Mouse (Mus musculus) NIH3T3 (cell line): ENCODE data around the gene Nckap5.
A peak's percentile ranks its signal among the peaks of the same experiment; 100 is the strongest.

Experiments used
- DNase-seq: peaks from one replicate; pipeline ENCODE4 v3.0.0-alpha.2; 2012; ENCODE audit warnings: low read depth

Gene Nckap5

DNA sequence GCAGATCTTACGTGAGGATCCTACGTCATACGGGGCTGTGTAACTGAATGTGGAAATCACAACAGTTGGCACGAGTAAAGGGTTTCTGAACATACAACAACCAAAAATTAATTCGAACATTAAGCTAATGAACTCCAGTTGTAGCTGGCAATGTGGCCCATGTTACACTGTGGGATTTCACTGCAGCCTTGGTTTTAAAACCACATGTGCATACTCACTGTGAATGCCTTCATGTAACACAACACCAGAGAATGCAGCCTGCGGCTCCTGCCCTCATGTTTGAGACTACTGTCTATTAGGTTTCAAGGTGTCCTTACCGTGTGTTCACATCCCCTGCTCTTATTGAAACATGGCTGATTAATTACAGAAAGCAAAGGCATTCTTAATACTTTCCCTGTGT is 269.7 kb downstream of the Nckap5 start:
- peak; percentile 18 for DNase-seq

DNA sequence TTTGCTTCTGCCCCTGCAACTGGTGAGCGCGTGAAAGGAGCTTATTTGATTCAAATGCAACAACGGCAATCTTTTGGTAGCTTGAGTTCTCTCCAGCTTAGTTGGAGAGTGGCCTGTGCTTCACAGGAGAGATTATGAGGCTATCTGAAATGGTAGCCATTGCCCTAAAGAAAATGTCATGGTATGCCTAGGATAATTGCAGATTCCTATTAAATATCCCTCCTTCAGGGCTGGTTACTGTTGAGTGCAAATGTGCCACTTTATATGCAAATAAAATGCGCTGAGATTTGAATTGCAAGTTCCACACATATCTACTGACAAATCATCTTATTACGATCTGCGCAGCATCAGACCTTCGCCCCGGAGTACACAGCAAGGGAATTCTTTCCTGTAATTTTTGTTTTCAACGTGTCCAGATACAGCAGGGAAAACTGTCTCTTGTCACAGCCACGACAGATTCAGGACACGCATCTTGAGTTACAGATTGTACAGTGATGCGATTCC is 272.8 kb downstream of the Nckap5 start:
- no peak for DNase-seq

DNA sequence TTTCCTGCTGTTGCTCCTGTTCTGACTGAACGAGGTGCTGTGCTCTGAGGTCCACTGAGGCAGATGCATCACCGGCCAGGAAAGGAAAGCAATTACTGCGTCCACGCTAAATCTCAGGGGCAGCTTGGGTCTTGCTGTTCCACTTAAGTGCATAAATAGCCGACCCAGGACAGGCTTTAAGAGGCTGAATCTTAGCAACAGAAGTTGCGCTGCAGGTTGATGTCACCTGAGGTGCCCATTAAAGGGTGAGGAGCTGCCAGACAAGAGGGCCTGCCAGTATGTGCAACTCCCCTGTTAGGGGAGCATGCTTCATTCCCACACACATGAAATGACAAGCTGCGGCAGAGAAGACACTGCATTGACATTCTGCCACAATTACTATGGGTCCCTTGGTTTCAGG is 282.6 kb downstream of the Nckap5 start:
- no peak for DNase-seq

DNA sequence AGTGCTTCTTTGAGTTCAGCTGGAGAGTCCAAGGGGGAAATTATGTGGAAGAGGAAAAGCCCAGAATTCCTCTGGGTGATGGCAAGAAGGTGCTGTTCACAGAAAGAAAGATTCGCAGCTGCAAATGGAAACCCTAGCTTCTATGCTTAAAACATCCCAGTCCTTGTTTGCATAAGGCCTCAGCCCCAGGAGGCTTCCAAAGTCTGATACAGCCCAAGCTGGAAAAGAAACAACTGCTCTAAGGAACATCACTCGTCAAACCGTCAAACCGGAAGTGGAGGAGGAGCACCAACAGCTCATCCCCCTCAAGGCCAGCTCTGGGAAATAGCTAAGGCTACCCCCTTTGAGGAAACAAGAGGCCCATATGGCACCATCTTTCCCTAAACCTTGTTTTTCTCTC is 286.1 kb downstream of the Nckap5 start:
- DNase-seq: peak; percentile 22

DNA sequence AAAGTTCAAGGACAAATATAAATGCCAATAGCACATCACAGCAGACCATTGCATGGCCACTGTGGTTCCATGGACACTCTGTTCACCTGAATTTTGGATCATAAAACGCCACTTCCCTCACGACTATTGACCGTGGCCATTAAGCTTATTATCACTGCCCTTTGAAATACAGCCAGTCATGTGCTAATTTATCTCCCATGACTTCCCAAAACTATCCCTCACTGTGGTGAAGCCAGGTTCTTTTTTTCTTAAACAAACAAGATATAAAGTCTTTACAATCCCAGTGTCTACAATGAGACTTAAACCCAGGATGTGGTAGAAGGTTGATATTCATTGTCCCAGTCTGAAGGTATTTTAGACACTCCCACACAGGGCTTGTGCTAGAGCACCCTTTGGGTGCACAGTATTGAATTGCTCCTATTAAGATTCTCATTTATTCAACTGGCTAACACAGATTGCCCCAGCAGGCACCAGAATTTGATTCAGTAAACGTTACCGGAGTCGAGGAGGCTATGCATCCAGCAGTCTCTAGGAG is 293.3 kb downstream of the Nckap5 start:
- no peak for DNase-seq

DNA sequence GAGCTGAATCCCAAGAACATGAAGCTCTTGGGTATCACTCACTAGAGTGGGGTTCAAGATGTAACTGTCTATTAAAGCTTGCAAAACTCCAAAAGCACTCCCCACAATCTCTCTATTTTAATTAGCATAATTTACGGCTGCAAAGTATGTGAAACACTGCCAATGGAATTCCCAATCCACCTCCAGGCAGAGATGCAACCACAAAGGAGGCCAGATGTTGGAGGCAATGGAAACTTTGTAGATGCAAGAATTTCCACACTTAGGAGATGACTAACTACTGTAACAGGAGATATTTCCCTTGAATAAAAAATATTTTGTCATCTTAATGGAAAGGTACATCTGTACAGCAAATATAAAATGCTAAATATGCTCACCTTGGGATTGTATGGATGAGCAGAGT is 295.1 kb downstream of the Nckap5 start:
- DNase-seq: peak; percentile 23

DNA sequence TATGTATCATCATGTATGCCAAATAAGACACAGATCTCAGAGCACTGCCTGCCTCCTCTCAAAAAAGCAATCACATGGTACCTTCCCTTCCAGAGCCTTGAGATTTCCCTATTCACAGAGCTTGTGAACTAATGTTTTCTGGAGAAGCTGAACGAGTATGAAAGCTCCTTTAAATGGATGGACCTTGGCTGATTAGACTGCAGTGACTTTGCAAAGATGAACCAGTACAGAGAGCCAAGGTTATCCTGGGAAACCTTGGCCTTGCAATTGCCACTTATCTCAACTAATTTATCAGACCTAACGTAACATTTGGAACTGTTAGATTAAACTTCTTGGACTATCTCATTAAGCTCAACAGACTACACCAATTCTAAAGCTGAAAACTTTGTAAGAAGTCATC is 296.6 kb downstream of the Nckap5 start:
- DNase-seq: no peak

DNA sequence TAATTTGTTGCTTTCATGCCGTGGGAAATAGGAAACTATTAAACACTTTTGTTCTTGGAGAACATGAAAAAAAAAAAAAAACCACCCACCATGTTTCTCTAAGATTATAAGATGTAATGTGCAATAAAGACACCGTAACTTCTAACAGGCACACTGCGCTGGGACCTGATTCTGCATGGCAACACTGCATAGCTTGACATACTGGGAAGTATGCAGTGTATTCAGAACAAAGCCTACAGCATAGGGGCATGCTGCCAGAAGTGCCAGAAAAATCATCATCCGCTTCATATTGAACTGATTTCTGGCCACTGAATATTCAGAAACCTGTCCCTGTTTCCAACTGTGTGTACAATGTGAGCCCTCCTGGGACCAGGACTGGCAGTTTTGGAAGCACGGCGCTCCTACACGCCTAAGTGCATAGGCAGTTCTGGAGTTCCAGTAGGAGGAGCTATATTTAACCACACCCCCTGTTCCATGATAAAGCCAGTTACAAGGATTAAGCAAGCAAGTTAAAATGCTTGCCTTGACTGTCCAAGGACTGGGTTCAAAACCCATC is 302.5 kb downstream of the Nckap5 start:
- no peak for DNase-seq

DNA sequence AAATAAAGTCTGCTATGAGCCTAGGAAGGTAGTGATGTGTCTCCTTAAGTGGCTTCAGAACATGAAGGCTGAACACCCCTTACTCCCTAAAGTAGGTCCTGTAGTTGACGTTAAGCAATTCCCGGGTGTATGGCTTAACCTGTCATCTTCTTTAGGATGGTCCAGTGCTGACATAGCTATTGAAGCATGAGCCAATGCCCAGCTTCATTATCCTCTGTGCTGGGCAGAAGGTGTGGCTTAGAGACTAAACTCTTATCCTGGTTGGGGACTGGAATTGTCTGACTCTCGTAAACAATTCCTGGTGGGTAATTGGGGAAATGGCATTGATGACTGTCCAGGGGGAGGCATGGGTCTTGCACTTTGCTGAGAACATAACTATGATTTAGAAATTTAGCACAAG is 312.5 kb downstream of the Nckap5 start:
- no peak for DNase-seq

DNA sequence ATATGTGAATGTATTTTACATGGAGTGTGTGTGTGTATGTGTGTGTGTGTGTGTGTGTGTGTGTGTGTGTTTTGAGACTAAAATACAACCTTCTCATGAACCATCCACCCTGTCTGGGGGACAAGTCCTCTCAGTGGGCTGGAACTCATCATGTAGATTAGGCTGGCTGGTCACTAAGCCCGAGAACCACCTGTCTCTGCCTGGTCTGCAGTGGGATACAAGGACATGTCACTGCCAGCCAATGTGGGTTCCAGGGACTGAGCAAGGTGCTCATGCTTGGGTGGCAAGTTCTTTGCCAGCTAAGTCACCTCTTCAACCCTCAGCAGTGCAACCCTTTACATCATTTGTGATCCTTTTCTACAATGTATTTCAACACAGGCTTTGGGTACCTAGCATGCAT is 313.2 kb downstream of the Nckap5 start:
- DNase-seq: no peak

DNA sequence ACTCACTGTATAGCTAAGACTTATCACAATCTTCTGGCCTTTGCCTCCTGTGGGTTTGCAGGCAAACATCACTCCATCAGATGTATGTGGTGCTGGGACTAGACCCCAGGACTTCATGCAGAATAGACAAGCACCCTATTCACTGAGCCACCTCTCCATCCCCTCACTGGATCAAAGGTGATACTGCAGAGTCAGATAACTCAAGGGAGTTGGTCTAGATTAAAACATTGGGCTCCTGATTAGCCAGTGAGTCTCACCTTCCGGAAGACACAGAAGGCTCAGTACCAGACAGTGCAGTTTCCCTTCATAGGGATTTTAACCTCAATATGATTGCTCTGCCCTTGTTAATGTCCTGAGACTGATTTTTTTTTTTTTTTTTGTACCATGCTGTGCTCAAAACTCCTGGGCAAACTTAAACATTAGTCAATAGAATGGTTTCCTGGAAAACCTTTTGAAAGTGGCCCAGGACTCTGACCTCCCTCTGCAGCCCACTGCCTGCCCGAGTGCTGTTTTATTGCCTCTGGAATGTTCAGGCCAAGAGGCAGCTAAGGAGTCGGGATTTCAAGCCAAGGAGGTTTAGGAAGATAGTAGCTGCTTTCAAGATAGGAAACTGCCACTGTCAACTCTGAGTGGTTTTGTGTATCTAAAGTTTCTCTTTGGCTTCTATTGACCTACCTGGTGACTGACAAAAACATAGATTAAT is 315.4 kb downstream of the Nckap5 start:
- DNase-seq: peak; percentile 10

DNA sequence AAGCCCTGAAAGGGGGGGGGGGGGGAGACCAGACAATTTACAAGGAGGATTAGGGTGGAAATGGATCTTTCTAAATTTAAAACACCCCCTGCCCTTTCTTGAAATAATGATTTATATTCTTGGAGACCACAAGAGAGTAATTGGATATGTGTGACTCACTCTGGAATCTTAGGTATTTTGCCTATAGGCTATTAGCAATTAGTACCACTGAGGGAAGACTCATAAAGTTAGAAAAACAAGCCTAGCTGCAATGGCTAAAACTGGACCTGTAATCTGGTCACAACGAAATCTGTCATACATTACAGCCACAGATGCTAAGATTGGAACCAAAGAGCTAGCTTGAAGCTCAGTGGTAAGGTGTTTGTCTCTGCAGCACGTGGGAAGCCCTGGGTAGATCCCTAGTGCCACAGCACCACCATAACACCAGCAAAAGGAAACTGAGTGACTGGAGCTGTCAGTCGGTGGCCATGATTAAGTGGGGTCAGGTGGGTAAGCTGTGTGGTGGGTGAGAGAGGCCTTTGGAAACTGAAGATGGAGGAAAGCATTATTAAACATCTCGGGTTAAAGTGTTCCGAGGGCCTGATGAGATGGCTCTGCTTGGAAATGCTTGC is 318.7 kb downstream of the Nckap5 start:
- peak; percentile 59 for DNase-seq

DNA sequence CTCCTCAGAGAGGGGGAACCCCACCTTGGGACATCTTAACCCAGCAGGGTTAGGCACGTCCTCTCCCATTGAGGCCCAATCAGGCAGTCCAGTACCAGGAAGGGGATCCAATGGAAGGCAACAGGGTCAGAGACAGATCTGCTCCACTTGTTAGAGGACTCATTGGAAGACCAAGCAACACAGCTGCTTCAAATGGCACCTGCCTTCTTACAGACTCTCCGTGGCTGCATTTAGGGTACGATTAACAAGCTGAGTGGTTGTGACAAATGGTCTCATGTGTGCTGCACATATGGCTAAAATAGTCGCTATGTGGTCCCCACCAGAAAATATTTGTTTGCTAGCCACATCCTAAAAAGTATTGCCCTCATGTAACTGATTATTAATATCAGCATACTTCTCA is 325.9 kb downstream of the Nckap5 start:
- DNase-seq: no peak

DNA sequence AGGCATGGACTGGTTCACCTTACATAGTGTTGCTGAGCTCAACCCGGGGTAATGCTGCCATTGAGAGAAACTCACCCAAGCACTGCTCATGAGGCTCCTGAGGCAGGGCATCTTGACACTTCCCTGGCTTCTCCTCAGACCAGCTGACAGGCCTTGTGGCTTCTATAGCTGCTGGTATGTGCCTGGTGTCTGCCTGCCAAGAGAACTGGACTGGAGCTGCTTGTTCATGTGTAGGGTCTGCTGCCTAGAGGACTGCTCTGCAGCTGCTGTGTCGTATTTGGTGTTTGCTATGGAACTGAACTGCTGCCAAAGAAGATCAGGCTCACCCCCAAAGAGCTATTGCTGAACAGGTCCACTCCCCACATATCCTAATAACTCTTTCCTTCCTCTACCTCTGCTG is 327.9 kb downstream of the Nckap5 start:
- DNase-seq: peak; percentile 14

DNA sequence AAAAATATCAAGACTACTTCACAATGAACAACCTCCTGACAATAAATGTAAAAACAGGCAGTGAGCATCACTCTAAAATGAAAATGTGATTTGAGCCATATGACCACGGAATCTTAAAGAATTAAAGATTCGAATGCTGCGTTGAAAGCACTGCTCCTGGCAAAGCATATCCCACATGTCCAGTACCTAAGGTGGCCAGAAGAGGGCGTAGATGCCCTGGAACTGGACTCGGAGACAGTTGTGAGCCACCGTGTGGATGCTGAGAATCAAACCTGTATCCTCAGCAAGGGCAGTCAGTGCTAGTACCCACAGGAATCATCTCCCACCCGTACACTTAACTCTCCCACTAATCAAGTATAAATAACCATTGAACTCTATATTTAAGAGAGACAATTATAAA is 333.9 kb downstream of the Nckap5 start:
- DNase-seq: no peak

DNA sequence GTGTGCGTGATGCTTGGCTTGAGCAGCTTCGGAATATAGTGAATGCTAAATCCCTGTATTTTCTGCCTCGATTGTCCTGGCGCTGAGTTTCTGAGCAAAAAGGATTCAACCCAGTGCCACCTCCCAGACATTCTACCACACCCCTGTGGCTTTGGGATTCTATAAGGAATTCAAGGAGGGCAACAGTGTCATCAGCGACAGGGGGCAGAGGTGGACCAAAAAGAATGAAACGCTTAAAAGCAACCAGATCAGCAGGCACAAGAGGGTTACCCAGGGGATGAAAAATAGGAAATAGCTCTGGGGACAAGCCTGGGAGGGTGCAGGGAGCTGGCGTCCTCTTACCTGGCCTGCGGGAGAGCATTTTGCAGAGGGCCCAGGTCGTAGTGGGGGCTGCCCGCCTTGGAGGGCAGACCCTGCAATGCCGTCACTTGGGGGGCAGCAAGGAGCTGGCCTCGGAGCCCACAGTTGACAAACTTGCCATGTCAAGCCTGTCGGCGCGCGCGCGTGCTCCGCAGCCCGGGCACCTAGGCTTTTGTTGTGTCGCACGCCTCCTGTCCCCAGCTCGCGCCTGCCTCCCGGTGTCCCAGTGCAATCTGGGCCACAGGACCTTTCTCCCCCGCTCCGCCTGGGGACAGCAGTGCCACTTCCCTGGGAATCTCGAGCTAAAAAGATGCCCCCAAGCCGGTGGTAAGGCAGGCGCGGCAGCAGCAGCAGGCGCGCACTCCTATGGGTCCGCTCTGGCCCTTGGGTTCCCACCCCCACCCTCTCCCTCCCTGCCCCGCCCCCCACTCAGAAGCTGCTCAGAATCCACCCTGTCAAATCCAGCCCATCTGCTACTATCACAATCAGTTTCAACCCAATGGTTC is 338.2 kb downstream of the Nckap5 start:
- no peak for DNase-seq

DNA sequence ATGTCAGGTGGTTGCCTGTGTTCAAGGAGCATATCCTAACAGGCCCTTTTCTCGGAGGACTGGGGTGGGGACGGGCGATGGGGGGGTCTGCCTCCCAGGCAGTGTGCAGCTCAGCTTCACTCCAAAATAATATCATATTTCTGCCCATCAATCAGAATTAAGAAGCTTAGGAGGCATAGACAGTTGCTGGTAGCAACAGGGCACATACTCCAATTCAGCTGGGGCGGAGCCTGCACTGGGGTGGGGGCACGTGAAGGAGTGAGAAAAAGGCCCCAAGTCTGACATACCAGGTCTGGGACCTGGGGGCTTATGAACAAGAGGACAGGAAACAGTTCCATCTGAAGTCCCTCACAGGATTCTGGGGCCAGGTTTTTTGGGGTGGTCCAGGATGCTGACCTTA is 339.2 kb downstream of the Nckap5 start:
- DNase-seq: no peak

DNA sequence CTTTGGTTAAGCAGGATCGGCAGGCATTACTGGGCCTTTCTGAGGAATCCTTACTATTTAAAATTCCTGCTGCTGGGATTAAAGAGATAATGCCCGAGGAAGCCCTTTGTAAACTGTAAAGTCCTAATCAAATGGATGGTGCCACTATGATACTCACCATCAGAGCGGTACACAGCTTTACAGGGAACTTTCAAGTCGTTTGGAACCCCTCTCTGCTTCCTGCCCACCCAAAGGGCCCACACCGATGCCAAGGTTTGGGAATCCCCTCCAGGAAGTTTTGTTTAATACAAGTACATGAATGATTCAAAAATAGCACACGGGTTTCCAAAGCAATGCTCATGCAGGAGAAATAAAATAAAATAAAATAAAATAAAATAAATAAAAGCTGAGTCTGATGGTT is 340.3 kb downstream of the Nckap5 start:
- DNase-seq: no peak

DNA sequence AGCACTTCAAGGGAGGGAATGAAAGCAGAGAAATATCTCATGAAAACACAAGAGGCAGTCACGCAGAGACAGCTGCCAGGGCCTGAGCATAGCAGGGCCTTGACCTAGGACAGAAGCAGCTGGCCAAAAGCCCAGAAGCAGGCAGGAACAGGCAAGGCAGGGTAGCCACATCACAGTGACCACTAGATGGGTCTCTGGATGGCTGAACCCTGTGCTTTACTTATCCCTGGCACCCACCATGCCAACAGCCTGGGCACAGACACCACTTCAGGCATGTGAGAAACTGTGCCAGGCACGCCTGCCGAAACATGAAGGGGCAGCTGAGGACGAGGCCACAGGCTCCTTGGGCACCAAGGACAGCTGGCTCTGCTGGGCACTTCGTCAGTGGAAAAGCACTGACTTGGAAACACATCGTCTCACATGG is 345.9 kb downstream of the Nckap5 start:
- peak; percentile 20 for DNase-seq

DNA sequence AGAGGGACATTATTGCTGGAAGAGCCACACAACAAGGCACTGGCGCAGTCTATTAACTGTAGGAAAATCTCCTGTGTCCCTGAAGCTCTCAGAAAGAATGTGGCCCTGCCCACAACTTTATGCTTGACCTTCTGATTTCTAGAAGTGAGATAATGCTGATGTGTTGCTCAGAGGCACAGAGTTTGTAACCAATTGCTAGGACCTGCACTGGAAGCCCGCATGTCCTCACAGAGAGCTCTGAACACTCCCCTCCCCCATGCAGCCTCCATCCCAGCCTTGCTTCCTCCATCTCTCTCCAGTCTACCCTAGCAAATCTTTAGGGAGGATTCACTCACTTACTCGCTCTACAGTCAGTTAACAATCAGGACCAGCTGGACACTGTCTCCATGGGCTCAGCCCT is 346.9 kb downstream of the Nckap5 start:
- no peak for DNase-seq

DNA sequence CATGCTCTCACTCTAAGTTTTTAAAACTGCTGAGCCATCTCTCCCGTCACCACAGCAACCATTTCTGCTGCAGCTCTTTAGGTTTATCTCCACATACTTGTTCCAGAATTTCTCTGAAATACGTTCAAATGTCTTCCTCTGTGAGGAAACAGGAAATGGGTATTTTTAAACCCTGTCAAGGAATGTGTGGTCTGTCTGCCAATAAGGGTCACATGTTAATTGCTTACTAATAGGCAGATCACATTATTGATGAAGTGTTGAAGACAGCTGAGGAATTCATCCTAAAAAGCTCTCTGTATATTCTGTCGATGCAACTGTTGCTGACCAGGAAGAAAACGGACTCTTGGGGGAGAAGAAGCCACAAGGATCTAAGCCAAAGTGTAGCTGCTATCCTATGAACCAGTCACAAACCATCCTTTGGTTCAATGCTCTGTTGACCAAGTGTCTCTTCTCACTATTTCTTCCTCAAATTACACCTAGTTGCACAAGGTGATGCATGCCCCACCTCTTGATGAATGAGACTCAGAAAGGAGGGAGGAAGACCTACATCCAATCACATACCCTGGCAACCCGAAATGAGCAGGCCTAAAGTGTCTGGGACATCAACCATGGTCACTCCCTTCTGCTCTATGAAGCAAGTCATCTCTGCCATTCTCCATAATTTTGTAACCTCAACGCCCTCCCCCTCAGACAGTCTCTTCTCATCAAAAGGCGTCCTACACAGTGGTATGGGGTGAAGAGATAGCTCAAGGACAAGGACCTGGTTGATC is 349.0 kb downstream of the Nckap5 start:
- DNase-seq: peak; percentile 26

DNA sequence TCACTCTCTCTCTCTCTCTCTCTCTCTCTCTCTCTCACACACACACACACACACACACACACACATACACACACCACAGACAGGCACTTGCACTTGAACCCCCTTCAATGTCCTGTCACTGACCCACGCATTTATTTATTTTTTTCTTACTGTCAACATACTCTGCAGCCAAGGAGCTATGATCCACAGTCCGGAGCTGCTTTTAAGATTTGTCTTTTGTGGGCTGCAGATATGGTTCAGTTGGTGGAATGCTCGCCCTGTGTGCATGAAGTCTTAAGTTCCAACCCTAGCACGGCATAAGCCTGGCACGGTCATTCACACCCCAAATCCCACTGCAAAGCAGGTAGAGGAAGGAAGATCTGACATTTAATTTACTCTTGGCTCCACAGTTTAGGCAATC is 357.6 kb downstream of the Nckap5 start:
- DNase-seq: no peak
